Mouse (Mus musculus) heart, adult 18-20 months (tissue): Measurements from ENCODE around the gene Olfr1205. TPM values are rescaled to one million over a fixed set of nuclear protein-coding genes. Genes with fewer than 3 reads are reported as not detected.

Source experiments
- DNase-seq, 2 experiments: peaks; one replicate each; pipeline ENCODE4 v3.0.0; 2021 to 2022; ENCODE audit warnings: mixed read lengths in 1 of 2
- long read RNA-seq, 2 experiments: library from polyadenylated mRNA; stranded (forward); transcript quantifications; one replicate each; pipeline ENCODE4 v2.0.0; 2021
- total RNA-seq, 2 experiments: library from RNA; stranded (reverse); gene quantifications; 2 replicates each; pipeline ENCODE4 v1.2.3; 2021

Olfr1205 gene
- not detected for total RNA-seq
- long read RNA-seq, experiment 1 = 0 reads
- long read RNA-seq, experiment 2 = 0 reads

GRCm38 (mm10) chr2:88829437-88829836, at the start of gene Olfr1205:
Gene Olfr1205 (plus strand): TSS chr2:88829737.
- no peak for DNase-seq

- DNase-seq = no peak
Observed at GRCm38 (mm10) chr2:88792736-88793135, 36.8 kb upstream of the Olfr1205 start, which contains the start of gene Olfr1201. Gene Olfr1201 (plus strand): TSS chr2:88793036.

- no peak for DNase-seq
Observed at GRCm38 (mm10) chr2:88814196-88814595, 15.3 kb upstream of the Olfr1205 start, which contains the start of gene Olfr1202. Gene Olfr1202 (plus strand): TSS chr2:88814496.

- DNase-seq = no peak
Observed at GRCm38 (mm10) chr2:88838477-88838876, 8.9 kb downstream of the Olfr1205 start.

GRCm38 (mm10) chr2:88848992-88849391, 19.5 kb downstream of the Olfr1205 start, which contains the start of gene Olfr1204:
Gene Olfr1204 (plus strand): TSS chr2:88849292.
- DNase-seq = no peak

GRCm38 (mm10) chr2:88862931-88863330, 33.4 kb downstream of the Olfr1205 start, which contains the start of gene Olfr1206:
Gene Olfr1206 (plus strand): TSS chr2:88863231.
- DNase-seq = no peak

Other genes with a start within 250 kb of the Olfr1205 start
- gene Olfr1189, start 243.3 kb upstream of the Olfr1205 start, total RNA-seq = not detected
- gene Olfr1191-ps1, start 189.2 kb upstream of the Olfr1205 start, total RNA-seq = not detected
- not detected for gene Olfr1192-ps1, start 181.2 kb upstream of the Olfr1205 start, total RNA-seq
- not detected for gene Olfr1193, start 154.1 kb upstream of the Olfr1205 start, total RNA-seq
- gene Olfr1195, start 140.6 kb upstream of the Olfr1205 start, total RNA-seq = not detected
- not detected for gene Olfr1196, start 125.1 kb upstream of the Olfr1205 start, total RNA-seq
- gene Olfr1197, start 97.4 kb upstream of the Olfr1205 start, total RNA-seq = not detected
- gene Olfr1198, start 78.4 kb upstream of the Olfr1205 start, total RNA-seq = not detected
- not detected for gene Olfr1199, start 69.3 kb upstream of the Olfr1205 start, total RNA-seq
- gene Olfr1200, start 59.2 kb upstream of the Olfr1205 start, total RNA-seq = not detected
- gene Olfr1201, start 36.7 kb upstream of the Olfr1205 start, total RNA-seq = not detected
- gene Olfr1202, start 15.2 kb upstream of the Olfr1205 start, total RNA-seq = not detected
- gene Olfr1204, start 19.6 kb downstream of the Olfr1205 start, total RNA-seq = not detected
- gene Olfr1206, start 33.5 kb downstream of the Olfr1205 start, total RNA-seq = not detected
- gene Olfr1208, start 72.6 kb downstream of the Olfr1205 start, total RNA-seq = not detected
- not detected for gene Olfr1209, start 85.4 kb downstream of the Olfr1205 start, total RNA-seq
- gene Olfr1211, start 108.4 kb downstream of the Olfr1205 start, total RNA-seq = not detected
- gene Olfr1212, start 124.2 kb downstream of the Olfr1205 start, total RNA-seq = not detected
- gene Gm13762, start 150.5 kb downstream of the Olfr1205 start, total RNA-seq = not detected
- gene Olfr1214, start 162.9 kb downstream of the Olfr1205 start, total RNA-seq = not detected
- gene Olfr1215, start 177.2 kb downstream of the Olfr1205 start, total RNA-seq = not detected
- gene Olfr1216, start 188.6 kb downstream of the Olfr1205 start, total RNA-seq = not detected
- gene Olfr1217, start 202.3 kb downstream of the Olfr1205 start, total RNA-seq = not detected
- not detected for gene Olfr1218, start 231.4 kb downstream of the Olfr1205 start, total RNA-seq